Mouse (Mus musculus) thymus, postnatal 25 days (tissue): Measurements from ENCODE around the gene Gzmd.
A peak's percentile ranks its signal among the peaks of the same experiment; 100 is the strongest.
"Not testable (repeated sequence)": the region's sequence is repeated elsewhere in the genome, so short reads cannot be mapped to it uniquely, and the experiment has no call there.

Source experiments
- DNase-seq: peaks from one replicate; pipeline ENCODE4 v3.0.0; 2022

The Gzmd gene

GRCm38 (mm10) chr14:56132508-56132907 is at the start of gene Gzmd:
Gzmd (minus strand) TSS chr14:56132608.
- not testable (repeated sequence) for DNase-seq

GRCm38 (mm10) chr14:56177651-56178050 is 45.2 kb upstream of the Gzmd start:
- peak; percentile 44 for DNase-seq

GRCm38 (mm10) chr14:56174499-56174898 is 42.1 kb upstream of the Gzmd start, which contains the start of gene Gzmn:
Gzmn (minus strand) TSS chr14:56174599.
- no peak for DNase-seq

- no peak for DNase-seq
Observed at GRCm38 (mm10) chr14:56173396-56173795, 41.0 kb upstream of the Gzmd start.

- no peak for DNase-seq
Observed at GRCm38 (mm10) chr14:56172744-56173143, 40.3 kb upstream of the Gzmd start.

GRCm38 (mm10) chr14:56168009-56168408 is 35.6 kb upstream of the Gzmd start:
- DNase-seq, result no peak

- DNase-seq, result no peak
Observed at GRCm38 (mm10) chr14:56162109-56162508, 29.7 kb upstream of the Gzmd start.

- not testable (repeated sequence) for DNase-seq
Observed at GRCm38 (mm10) chr14:56159479-56159878, 27.1 kb upstream of the Gzmd start, which contains the start of gene Gzmg. Gzmg (minus strand) TSS chr14:56159579.

GRCm38 (mm10) chr14:56155340-56155739 is 22.9 kb upstream of the Gzmd start:
- DNase-seq, result peak; percentile 4

GRCm38 (mm10) chr14:56133675-56134074 is 1.3 kb upstream of the Gzmd start:
- DNase-seq, result not testable (repeated sequence)

- DNase-seq, result no peak
Observed at GRCm38 (mm10) chr14:56128341-56128740, 4.1 kb downstream of the Gzmd start.

- DNase-seq, result no peak
Observed at GRCm38 (mm10) chr14:56123516-56123915, 8.9 kb downstream of the Gzmd start.

GRCm38 (mm10) chr14:56120525-56120924 is 11.9 kb downstream of the Gzmd start, which contains the start of gene Gzme:
Gzme (minus strand) TSS chr14:56120625.
- no peak for DNase-seq

- DNase-seq, result not testable (repeated sequence)
Observed at GRCm38 (mm10) chr14:56115531-56116310, 16.7 kb downstream of the Gzmd start.

GRCm38 (mm10) chr14:56105447-56106180 is 26.8 kb downstream of the Gzmd start:
- no peak for DNase-seq

- DNase-seq, result no peak
Observed at GRCm38 (mm10) chr14:56105016-56105415, 27.4 kb downstream of the Gzmd start.

GRCm38 (mm10) chr14:56103452-56103851 is 29.0 kb downstream of the Gzmd start:
- DNase-seq, result no peak

GRCm38 (mm10) chr14:56102386-56102785 is 30.0 kb downstream of the Gzmd start, which contains the start of gene Ctsg:
Ctsg (minus strand) TSS chr14:56102574.
- DNase-seq, result no peak

- peak; percentile 24 for DNase-seq
Observed at GRCm38 (mm10) chr14:56098940-56099339, 33.5 kb downstream of the Gzmd start.

GRCm38 (mm10) chr14:56097597-56097996 is 34.8 kb downstream of the Gzmd start:
- no peak for DNase-seq

GRCm38 (mm10) chr14:56093353-56093752 is 39.1 kb downstream of the Gzmd start:
- no peak for DNase-seq

- no peak for DNase-seq
Observed at GRCm38 (mm10) chr14:56086711-56087110, 45.7 kb downstream of the Gzmd start.

- DNase-seq, result no peak
Observed at GRCm38 (mm10) chr14:56085167-56085566, 47.2 kb downstream of the Gzmd start, which contains the start of gene Mcpt8. Mcpt8 (minus strand) TSS chr14:56085273.

GRCm38 (mm10) chr14:56082016-56082415 is 50.4 kb downstream of the Gzmd start:
- no peak for DNase-seq
